Mouse (Mus musculus): Measurements from ENCODE around the gene Upf3b.
"Not testable (repeated sequence)": the region's sequence is repeated elsewhere in the genome, so short reads cannot be mapped to it uniquely, and the experiment has no call there.

Gene Upf3b

DNA sequence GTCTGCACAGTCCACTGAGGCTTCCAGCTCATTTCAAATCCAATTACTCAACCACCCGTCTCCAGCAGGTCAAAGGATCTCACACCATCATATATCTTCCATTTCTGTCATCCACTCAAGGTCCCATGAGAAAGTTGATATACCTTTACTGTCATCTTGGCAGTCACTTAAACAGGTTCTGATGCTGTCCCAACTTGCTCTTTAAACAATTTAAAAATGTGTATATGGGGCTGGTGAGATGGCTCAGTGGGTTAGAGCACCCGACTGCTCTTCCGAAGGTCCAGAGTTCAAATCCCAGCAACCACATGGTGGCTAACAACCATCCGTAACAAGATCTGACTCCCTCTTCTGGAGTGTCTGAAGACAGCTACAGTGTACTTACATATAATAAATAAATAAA is 29.8 kb downstream of the Upf3b start:
- not testable (repeated sequence) for DNase-seq (ENCODE audit: low spot score)

DNA sequence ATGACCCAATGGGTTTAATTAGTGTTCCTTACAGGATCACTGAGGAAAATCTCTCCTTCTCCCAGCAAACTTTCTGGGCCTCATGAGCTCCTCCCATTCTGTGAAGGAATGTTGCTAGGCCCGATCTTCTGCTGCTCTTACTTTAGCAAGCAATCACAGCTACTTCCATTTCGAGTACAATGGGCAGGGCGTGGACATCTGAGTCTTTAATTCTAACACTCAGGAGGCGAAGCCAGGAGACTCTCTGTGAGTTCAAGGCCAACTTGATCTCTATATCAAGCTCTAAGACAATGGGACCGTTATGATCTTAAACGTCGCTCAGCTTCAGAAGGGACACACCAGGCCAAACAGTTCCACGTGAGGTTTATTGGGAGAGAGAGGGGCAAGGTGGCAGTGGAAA is 33.5 kb downstream of the Upf3b start:
- no peak for DNase-seq (ENCODE audit: low spot score)

DNA sequence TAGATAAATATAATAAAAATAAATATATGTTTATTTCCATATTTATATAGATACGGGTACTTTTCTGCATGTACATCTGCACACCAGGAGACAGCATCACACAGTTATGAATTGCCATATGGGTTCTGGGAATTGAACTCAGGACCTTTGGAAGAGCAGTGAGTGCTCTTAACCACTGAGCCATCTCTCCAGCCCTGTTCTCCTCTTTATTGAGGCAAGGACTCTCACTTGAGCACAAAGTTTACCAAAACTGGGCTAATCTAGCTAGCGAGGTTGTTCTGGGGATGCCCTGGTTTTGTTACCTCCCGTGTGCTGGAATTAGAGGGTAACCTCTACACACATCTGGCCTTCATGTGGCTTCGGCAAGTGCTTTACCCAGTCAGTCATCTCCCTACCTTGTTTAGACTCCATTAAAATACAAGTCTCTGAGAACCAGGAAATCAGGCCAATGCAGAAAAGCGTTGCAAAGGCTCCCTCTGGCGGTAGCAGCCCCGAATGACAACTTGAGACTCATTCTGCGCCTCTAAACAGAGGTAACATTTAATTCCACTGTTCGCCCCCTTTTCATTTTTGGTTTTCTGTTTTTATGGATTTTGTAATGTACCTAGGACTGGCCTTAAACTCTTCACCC is 35.7 kb downstream of the Upf3b start:
- DNase-seq (ENCODE audit: low spot score), result peak; percentile 49

DNA sequence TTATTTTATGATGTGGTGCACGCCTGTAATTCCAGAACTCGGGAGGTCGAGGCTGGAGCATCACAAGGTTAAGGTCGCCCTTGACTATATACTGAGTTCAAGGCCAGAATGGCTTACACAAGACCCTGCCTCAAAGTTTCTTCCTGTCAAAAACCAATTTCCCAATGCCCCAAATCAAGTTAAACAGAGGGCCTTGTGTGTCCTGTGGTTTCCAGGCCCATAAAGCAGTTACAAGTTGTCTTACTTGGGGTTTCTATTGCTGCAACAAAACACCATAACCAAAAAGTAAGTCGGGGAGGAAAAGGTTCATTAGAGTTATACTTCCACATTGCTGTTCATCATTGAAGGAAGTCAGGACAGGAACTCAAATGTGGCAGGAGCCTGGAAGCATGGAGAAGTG is 41.4 kb downstream of the Upf3b start:
- no peak for DNase-seq (ENCODE audit: low spot score)

DNA sequence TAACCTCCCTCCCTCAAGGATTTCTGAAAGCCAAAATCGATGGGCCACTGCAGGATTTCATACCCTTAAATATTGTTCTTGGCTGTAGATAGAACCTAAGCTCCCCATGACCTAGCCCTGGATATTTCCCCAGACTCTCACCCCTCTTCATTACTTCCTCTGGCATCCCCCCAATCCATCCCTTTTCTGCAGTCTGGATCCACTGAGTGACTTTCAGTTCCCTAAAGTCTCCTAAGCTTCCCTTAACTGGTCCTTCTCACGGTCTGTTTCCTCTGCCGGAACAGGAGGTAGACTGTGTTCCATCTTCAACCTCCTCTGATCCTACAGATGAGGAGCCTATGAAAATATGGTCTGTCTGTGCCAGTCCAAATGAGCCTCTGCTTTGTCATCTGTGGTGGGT is 42.8 kb downstream of the Upf3b start:
- no peak for DNase-seq (ENCODE audit: low spot score)

DNA sequence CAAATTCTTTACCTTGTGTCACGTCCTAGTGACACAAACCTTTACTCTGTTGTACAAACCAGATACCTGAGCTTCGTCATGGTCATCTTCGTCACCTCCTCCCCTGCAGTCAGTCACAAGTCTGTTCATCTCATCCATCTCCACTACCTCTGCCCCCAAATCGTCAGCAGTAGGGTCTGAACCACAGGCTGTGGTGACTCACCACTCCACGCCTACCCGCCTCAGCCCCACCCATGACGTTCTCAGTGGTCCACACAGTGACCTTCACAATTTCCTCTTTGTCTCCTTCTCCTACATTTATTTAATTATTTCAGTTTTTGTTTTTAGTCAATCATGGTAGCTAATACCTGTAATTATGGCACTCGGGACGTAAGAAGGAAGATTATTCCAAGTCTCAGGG is 46.2 kb downstream of the Upf3b start:
- no peak for DNase-seq (ENCODE audit: low spot score)

DNA sequence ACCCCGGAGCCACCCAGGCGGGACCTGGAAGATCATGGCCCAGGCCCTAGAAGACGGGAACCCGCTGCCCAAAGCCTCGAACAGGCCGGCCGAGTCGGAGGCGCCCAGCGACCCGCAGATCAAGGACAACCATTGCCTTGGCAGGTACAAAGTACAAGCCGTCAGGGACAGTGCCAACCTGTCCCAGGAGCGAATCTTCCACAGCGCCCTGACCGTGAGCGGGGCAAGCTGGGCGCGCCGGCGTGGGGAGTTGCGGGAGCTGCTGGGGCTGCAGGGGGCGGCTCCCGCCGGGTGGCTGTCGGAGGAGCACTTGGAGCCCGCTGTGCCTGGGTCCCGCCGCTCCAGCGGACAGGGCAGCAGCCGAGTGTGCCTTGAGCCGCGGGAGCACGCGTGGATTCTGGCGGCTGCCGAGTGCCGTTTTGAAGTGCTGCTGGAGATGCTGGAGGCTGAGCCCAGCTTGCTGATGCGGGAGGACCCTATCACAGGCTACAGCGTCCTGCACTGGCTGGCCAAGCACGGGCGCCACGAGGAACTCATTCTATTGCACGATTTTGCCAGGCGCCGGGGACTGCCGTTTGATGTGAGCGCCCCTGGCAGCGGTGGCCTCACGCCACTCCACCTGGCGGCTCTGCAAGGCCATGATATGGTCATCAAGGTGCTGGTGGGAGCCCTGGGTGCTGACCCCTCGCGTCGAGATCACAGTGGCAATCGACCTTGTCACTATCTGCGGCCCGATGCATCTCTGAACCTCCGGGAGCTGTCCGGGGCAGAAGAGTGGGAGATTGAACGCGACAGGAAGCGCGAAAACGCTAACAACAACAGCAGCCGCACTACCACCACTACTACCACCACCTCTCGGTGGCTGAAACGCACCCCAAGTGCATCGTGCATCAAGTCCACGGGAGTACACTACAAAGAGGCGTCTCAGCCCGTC is 61.0 kb downstream of the Upf3b start:
- no peak for DNase-seq (ENCODE audit: low spot score)

DNA sequence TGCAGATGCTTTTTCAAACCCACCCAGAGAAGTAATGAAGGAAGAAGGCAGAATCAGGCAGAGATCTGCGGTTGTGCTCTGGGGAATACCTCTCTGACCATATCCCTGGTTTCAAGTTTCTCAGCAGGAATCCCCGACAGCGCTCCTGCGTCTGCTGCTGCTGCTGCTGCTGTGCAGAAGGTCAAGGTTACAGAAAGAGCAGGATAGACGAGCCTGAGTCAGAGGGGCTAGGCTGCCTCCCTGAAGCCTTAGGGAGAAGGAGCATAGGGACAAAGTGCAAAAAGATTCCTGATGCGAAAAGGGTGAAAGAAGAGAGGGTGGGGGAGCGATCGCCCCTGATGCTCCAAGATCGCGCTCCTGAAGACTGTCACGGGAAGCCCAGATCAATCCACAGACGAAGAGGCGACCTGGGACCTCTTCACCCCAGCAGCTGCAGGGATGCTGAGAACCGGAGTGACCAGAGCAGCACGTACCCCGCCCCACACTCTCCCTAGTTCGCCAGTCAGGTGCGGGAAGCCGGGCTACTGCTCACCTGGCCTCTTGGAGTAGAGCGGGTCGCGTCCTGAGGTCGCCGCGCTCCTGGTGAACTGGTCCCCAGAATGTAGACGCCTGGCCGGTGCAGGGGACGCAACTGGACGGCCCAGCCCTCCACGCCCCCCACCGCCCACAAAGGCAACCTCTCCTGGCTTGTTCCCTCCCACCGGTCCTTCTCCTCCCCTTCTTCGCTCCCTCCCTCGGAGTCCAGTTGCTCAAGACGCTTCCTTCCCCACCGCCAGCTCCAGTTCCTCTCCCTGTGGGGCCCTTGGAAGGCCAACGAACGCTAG is 61.8 kb downstream of the Upf3b start, which contains the start of gene Sowahd:
Gene Sowahd, plus strand, starts transcription at position 780 of the 824 bp plus-strand sequence.
- DNase-seq (ENCODE audit: low spot score), result no peak

DNA sequence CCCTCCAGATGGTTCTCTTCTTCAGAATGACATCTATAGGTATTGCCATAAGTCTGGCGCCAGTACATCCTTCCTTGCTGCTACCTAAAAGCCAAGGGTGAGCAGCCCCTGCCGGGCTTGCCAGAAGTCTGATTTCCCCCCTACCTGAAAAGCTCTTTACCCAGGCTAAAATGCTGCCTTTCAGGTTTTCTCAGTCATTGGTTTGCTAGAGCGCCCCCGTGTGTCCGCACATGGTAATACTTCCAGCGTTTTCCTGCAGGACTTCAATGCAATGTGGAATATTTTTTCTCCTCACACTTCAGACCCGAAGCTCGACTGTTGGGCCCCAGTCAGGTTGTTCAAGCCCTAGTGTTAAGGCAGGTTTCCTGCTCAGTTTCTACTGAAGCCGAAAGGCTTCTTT is 67.4 kb downstream of the Upf3b start:
- DNase-seq (ENCODE audit: low spot score), result peak; percentile 33

Data from ovary, postnatal 14 days (tissue).